Mouse (Mus musculus) liver, embryonic 14.5 days (tissue): ENCODE measurements around the gene Chst5.

Experiments
- CTCF ChIP-seq: IDR thresholded peaks from 2 replicates; pipeline ENCODE4 v1.5.1; 2016; ENCODE audit warnings: antibody characterized with exemption, low read depth, control low read depth
- EP300 ChIP-seq: IDR thresholded peaks from 2 replicates; pipeline ENCODE4 v1.6.1; 2016; ENCODE audit warnings: antibody characterized with exemption, low read depth

DNA sequence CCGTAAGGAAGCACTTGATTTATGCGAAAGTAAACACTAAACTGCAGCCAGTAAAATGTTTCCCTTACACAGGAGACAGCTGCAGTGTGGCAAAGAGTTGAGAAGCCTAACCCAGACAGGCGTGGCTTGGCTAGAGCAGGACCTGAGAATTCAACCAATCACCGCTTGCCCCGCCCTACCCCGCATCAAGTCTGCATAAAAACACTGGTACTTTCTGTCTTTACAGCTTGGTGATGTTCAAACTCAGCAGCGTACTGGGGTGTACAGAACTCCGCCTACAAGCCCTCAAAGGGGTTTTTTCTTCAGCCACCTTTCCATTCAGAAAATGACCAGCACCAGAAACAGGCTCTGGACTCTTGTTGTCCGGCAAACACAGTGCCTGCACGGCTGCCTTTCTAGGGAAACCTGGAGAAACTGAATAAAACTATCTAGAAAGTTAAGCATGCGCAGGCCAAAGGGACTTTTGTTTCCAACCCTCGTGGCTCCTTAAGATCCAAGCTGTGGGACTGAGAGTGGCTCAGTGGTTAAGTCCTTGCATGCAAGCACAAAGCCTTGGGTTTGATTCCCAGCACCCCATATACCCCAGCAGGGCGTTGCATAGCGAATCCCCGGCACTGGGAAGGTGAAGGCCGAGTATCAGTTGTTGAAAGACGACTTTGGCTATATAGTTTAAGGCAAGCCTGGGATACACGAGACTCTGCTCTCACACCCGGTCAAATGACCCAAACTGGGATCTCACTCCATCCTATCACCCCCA lies 22.5 kb upstream of the Chst5 start:
- TF ChIP-seq CTCF (no peak), EP300 (no peak)
